Mouse (Mus musculus): ENCODE results near the gene Zfp386.

Gene Zfp386

GRCm38 (mm10) chr12:116094765-116095555 lies 47.4 kb downstream of the Zfp386 start:
- no peak for DNase-seq

DNA sequence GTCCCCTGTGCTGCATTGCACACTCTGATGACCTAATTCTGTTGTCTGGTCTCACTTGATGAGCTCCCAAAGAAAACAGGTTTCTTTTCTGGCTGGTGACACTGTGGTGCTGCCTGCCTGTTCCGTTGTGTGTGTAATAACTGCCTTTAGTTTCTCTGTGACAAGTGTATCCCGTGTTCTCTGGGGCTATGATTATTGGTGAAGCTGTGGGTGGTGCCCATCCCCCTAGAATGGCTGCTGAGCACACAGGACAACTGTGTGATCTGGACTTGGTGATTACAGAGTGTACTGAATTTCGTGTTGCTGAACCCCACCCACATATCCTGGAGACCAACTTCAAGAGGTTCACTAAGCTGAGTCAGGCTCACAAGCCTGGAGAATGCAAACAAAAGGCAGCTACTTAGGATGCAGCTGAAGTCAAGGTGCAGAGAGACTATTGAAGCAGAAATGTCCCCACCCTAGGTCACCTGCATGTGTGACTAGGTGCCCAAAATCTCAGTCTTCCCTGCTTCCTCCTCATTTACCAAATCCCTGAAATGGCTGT lies 48.9 kb downstream of the Zfp386 start:
- no peak for DNase-seq

- DNase-seq, result no peak
Observed at GRCm38 (mm10) chr12:116097166-116097565, 49.6 kb downstream of the Zfp386 start.

DNA sequence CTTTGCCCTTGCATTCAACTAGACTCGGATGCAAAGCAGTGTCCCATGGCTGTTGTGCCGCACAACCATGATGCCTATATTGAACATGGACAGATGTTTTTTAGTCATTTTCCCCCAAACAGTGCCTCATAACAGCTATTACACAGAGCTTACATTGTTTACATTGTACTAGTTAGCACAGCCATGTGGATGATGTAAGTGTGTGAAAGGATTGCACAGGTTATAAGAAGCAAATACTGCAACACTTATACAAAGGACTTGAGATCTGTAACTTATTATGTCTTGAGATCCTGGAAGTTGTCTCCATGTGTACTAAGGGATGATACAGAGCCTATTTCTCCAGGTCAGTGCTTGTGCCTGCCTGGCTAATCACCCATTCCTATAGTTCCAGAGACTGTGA lies 54.4 kb downstream of the Zfp386 start:
- DNase-seq, result no peak

- no peak for DNase-seq
Observed at GRCm38 (mm10) chr12:116109451-116110353, 62.2 kb downstream of the Zfp386 start.

- DNase-seq, result no peak
Observed at GRCm38 (mm10) chr12:116111007-116111694, 63.6 kb downstream of the Zfp386 start.

Measured in cerebellum, adult 9-10 months (tissue).